Mouse (Mus musculus): ENCODE measurements around the gene Fchsd2. TPM values are rescaled to one million over a fixed set of nuclear protein-coding genes. Genes with fewer than 3 reads are reported as not detected.

The Fchsd2 gene
- polyA plus RNA-seq, 1 experiment, result 14.7 TPM

DNA sequence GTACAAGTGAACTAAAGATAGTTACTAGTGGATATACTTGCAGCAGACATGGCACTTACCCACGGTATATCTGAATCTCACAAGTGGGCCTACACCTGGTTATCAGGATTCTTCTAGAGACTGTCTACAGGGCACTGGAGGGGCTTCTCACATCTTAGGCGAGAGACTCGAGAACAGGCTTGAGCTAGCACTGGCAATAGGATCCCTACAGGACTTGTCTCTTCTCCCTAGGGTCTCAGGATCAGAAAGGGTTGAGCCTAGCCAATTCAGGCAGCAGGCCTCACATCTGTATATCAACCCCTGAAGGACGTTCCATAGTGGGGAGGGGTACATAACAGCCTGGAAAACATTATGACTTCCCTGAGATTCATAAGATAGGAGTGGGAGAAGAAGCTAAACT, 194.2 kb downstream of the Fchsd2 start:
- no peak for TF ChIP-seq CTCF (IDR thresholded peaks at IDR 0.05; ENCODE audit: insufficient read depth, low read length)
- TF ChIP-seq POLR2A (IDR thresholded peaks at IDR 0.05; ENCODE audit: borderline replicate concordance, extremely low read depth, low read depth, low read length), result no peak
- H3K4me1 ChIP-seq (ENCODE audit: control insufficient read depth, insufficient read depth, low read length), result peaks cover 3% of the 10 kb centered on the region; the same call in 1 of the 2 replicates
- no peak for DNase-seq
- 85% methylated on average over 4 of the region's 4 CpGs for WGBS
- no peak overlapping the region for H3K4me3 ChIP-seq (replicated peaks; ENCODE audit: extremely low read depth, low read depth, low read length)

GRCm38 (mm10) chr7:101287820-101288219, 195.2 kb downstream of the Fchsd2 start:
- no peak for DNase-seq
- 77% methylated on average over 2 of the region's 2 CpGs for WGBS
- Histone ChIP-seq H3K4me3 (replicated peaks; ENCODE audit: extremely low read depth, low read depth, low read length) (no peak overlapping the region), H3K4me1 (ENCODE audit: control insufficient read depth, insufficient read depth, low read length) (peaks cover 3% of the 10 kb centered on the region; the same call in 1 of the 2 replicates)
- TF ChIP-seq CTCF (IDR thresholded peaks at IDR 0.05; ENCODE audit: insufficient read depth, low read length), result no peak
- no peak for TF ChIP-seq POLR2A (IDR thresholded peaks at IDR 0.05; ENCODE audit: borderline replicate concordance, extremely low read depth, low read depth, low read length)

- 38% methylated on average over 4 of the region's 4 CpGs for WGBS
- TF ChIP-seq POLR2A (IDR thresholded peaks at IDR 0.05; ENCODE audit: borderline replicate concordance, extremely low read depth, low read depth, low read length), result no peak
- peak; percentile 80 for TF ChIP-seq CTCF (IDR thresholded peaks at IDR 0.05; ENCODE audit: insufficient read depth, low read length)
- peaks cover 3% of the 10 kb centered on the region; the same call in 1 of the 2 replicates for H3K4me1 ChIP-seq (ENCODE audit: control insufficient read depth, insufficient read depth, low read length)
- no peak overlapping the region for H3K4me3 ChIP-seq (replicated peaks; ENCODE audit: extremely low read depth, low read depth, low read length)
- peak; percentile 43 for DNase-seq
These were observed 195.8 kb downstream of the Fchsd2 start for GRCm38 (mm10) chr7:101288436-101288835.

- no peak overlapping the region for H3K4me3 ChIP-seq (replicated peaks; ENCODE audit: extremely low read depth, low read depth, low read length)
- H3K4me1 ChIP-seq (ENCODE audit: control insufficient read depth, insufficient read depth, low read length), result peaks cover 3% of the 10 kb centered on the region; the same call in 1 of the 2 replicates
- 91% methylated on average over 10 of the region's 10 CpGs for WGBS
- DNase-seq, result no peak
- no peak for TF ChIP-seq CTCF (IDR thresholded peaks at IDR 0.05; ENCODE audit: insufficient read depth, low read length)
- TF ChIP-seq POLR2A (IDR thresholded peaks at IDR 0.05; ENCODE audit: borderline replicate concordance, extremely low read depth, low read depth, low read length), result no peak
These were observed 197.7 kb downstream of the Fchsd2 start for GRCm38 (mm10) chr7:101290401-101290800.

GRCm38 (mm10) chr7:101291211-101291610, 198.5 kb downstream of the Fchsd2 start:
- no peak for TF ChIP-seq CTCF (IDR thresholded peaks at IDR 0.05; ENCODE audit: insufficient read depth, low read length)
- no peak for TF ChIP-seq POLR2A (IDR thresholded peaks at IDR 0.05; ENCODE audit: borderline replicate concordance, extremely low read depth, low read depth, low read length)
- DNase-seq, result no peak
- 81% methylated on average over 5 of the region's 5 CpGs for WGBS
- H3K4me1 ChIP-seq (ENCODE audit: control insufficient read depth, insufficient read depth, low read length), result peaks cover 3% of the 10 kb centered on the region; the same call in 1 of the 2 replicates
- H3K4me3 ChIP-seq (replicated peaks; ENCODE audit: extremely low read depth, low read depth, low read length), result no peak overlapping the region

- 86% methylated on average over 8 of the region's 8 CpGs for WGBS
- no peak overlapping the region for H3K4me3 ChIP-seq (replicated peaks; ENCODE audit: extremely low read depth, low read depth, low read length)
- DNase-seq, result no peak
- TF ChIP-seq CTCF (IDR thresholded peaks at IDR 0.05; ENCODE audit: insufficient read depth, low read length), result no peak
- H3K4me1 ChIP-seq (ENCODE audit: control insufficient read depth, insufficient read depth, low read length), result peaks cover 3% of the 10 kb centered on the region; the same call in 1 of the 2 replicates
These were observed 199.0 kb downstream of the Fchsd2 start for GRCm38 (mm10) chr7:101291641-101292040.

DNA sequence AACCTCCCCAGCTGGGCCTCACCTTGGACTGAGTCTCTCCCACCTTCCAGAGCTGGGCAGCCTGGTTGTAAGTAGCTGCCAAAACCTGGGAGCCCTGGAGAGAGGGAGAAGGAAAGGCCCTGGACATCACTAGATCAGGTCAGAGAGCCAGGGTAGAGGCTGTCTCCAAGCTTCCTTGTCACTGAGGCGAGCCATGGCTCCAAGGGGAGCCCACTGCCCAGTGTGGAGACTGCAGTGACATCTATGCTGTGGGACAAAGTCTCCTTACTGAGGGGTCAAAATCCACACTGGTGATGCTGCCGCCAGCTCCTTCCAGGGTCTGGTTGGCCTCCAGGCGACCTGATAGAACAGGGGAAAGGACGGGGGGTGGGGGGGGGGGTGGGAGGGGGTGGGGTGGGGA, 199.4 kb downstream of the Fchsd2 start:
- TF ChIP-seq POLR2A (IDR thresholded peaks at IDR 0.05; ENCODE audit: borderline replicate concordance, extremely low read depth, low read depth, low read length), result no peak
- no peak for TF ChIP-seq CTCF (IDR thresholded peaks at IDR 0.05; ENCODE audit: insufficient read depth, low read length)
- peaks cover 3% of the 10 kb centered on the region; the same call in 1 of the 2 replicates for H3K4me1 ChIP-seq (ENCODE audit: control insufficient read depth, insufficient read depth, low read length)
- no peak for DNase-seq
- WGBS, result 84% methylated on average over 4 of the region's 4 CpGs
- no peak overlapping the region for H3K4me3 ChIP-seq (replicated peaks; ENCODE audit: extremely low read depth, low read depth, low read length)

DNA sequence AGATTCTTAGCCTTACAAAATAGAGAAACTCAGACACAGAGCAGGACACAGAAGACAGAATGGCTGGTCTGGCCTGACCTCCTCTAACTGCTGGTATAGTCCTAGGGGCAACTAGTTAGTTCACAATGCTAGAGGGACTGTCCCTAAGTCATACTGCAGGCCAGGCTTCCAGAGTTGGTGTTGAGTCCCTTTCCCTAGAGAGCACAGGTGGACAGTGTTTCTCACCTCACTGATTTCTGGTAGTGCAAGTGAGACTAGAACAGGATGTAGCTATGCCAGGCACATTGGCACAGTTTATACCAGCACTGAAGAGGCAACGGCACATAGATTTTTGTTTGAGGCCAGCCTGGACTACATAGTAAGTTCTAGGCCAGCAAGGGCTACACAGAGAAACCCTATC, 200.0 kb downstream of the Fchsd2 start:
- DNase-seq, result no peak
- WGBS, result 82% methylated on average over 1 of the region's 1 CpGs
- peaks cover 3% of the 10 kb centered on the region; the same call in 1 of the 2 replicates for H3K4me1 ChIP-seq (ENCODE audit: control insufficient read depth, insufficient read depth, low read length)
- H3K4me3 ChIP-seq (replicated peaks; ENCODE audit: extremely low read depth, low read depth, low read length), result no peak overlapping the region
- TF ChIP-seq CTCF (IDR thresholded peaks at IDR 0.05; ENCODE audit: insufficient read depth, low read length) (no peak), POLR2A (IDR thresholded peaks at IDR 0.05; ENCODE audit: borderline replicate concordance, extremely low read depth, low read depth, low read length) (no peak)

DNA sequence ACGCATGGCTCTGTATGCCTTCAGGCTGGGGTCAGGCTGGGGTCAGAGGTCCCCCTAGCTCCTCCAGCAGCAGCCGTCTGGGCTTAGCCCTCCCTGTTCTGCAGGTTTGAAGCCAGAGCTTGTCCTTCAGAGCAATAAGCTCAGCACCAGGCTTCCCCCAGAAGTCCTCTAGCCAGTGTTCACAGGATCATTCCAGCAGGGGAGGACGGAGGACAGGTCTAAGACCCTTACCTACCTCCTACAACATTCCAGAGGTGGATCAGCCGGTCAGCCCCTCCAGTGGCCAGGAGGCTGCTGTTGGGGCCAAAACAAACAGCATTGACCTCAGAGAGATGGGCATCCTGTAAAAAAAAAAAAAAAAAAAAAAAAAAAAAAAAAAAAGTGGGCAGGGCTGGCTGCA, 200.5 kb downstream of the Fchsd2 start:
- peaks cover 3% of the 10 kb centered on the region; the same call in 1 of the 2 replicates for H3K4me1 ChIP-seq (ENCODE audit: control insufficient read depth, insufficient read depth, low read length)
- WGBS, result 53% methylated on average over 4 of the region's 4 CpGs
- H3K4me3 ChIP-seq (replicated peaks; ENCODE audit: extremely low read depth, low read depth, low read length), result no peak overlapping the region
- DNase-seq, result no peak
- TF ChIP-seq CTCF (IDR thresholded peaks at IDR 0.05; ENCODE audit: insufficient read depth, low read length) (no peak), POLR2A (IDR thresholded peaks at IDR 0.05; ENCODE audit: borderline replicate concordance, extremely low read depth, low read depth, low read length) (no peak)

GRCm38 (mm10) chr7:101293611-101294010, 200.9 kb downstream of the Fchsd2 start:
- 54% methylated on average over 4 of the region's 4 CpGs for WGBS
- Histone ChIP-seq H3K4me3 (replicated peaks; ENCODE audit: extremely low read depth, low read depth, low read length) (no peak overlapping the region), H3K4me1 (ENCODE audit: control insufficient read depth, insufficient read depth, low read length) (no peaks in the 10 kb centered on the region)
- DNase-seq, result no peak
- no peak for TF ChIP-seq CTCF (IDR thresholded peaks at IDR 0.05; ENCODE audit: insufficient read depth, low read length)
- TF ChIP-seq POLR2A (IDR thresholded peaks at IDR 0.05; ENCODE audit: borderline replicate concordance, extremely low read depth, low read depth, low read length), result no peak
